13 mouse cellular contexts compared by ENCODE assay signal in genomic region chr7:111319917-111320316, GRCm38 (mm10).
"Had no signal": no experiment of that assay in that cellular context is flagged by ENCODE, and none has a peak within 500 bp of the region (broad histone marks: within the 10 kb centered on the region; RNA-seq: fewer than 3 reads in every experiment).

No protein-coding gene starts in this region.

- DNase-seq: gastrocnemius, adult 2 months; gastrocnemius, postnatal 10 days; gastrocnemius, postnatal 25 days; heart, adult 18-20 months; heart, postnatal 10 days; heart, postnatal 4 days; kidney, adult 18-20 months; kidney, adult 8-10 months; kidney, postnatal 10 days; kidney, postnatal 25 days; kidney, postnatal 4 days; liver; liver, embryonic 13.5 days had no signal
